Mouse (Mus musculus): ENCODE data around the gene Olfr1537. TPM values are rescaled to one million over a fixed set of nuclear protein-coding genes. Genes with fewer than 3 reads are reported as not detected.

Gene Olfr1537
- polyA plus RNA-seq (2016; fragmentation: Nextera tagmentation; extraction: Ambion mirVana): not detected in 2 replicates

GRCm38 (mm10) chr9:39249894-39250293, at the start of gene Olfr1537:
TSS of gene Olfr1537 (minus strand) at chr9:39249994.
- Histone ChIP-seq H3K4me3 (no peak within 1 kb of the TSS), H3K27ac (no peak within 1 kb of the TSS), H3K4me1 (no peaks in the 10 kb centered on the region), H3K36me3 (no peaks in the 10 kb centered on the region), H3K27me3 (replicated peaks) (no peaks in the 10 kb centered on the region), H3K9me3 (no peaks in the 10 kb centered on the region), H3K9ac (no peak within 1 kb of the TSS), H3K4me2 (replicated peaks) (no peak within 1 kb of the TSS)
- ATAC-seq (ENCODE audit: low FRiP score, low read depth): no peak
- 88% methylated on average over 1 of the region's 1 CpGs for WGBS

GRCm38 (mm10) chr9:39287136-39287535, 37.3 kb upstream of the Olfr1537 start:
- no peak for ATAC-seq (ENCODE audit: low FRiP score, low read depth)
- no peak overlapping the region for H3K4me2 ChIP-seq (replicated peaks)
- H3K27ac ChIP-seq: no peak overlapping the region
- no peaks in the 10 kb centered on the region for H3K36me3 ChIP-seq
- H3K9ac ChIP-seq: no peak overlapping the region
- no peaks in the 10 kb centered on the region for H3K4me1 ChIP-seq
- no peaks in the 10 kb centered on the region for H3K27me3 ChIP-seq (replicated peaks)
- 87% methylated on average over 2 of the region's 2 CpGs for WGBS
- H3K4me3 ChIP-seq: no peak overlapping the region
- H3K9me3 ChIP-seq: no peaks in the 10 kb centered on the region

- Histone ChIP-seq H3K27ac (no peak within 1 kb of the TSS), H3K27me3 (replicated peaks) (no peaks in the 10 kb centered on the region), H3K4me1 (no peaks in the 10 kb centered on the region), H3K9me3 (no peaks in the 10 kb centered on the region), H3K9ac (no peak within 1 kb of the TSS), H3K4me2 (replicated peaks) (no peak within 1 kb of the TSS), H3K4me3 (no peak within 1 kb of the TSS), H3K36me3 (no peaks in the 10 kb centered on the region)
- 86% methylated on average over 3 of the region's 3 CpGs for WGBS
- no peak for ATAC-seq (ENCODE audit: low FRiP score, low read depth)
Measured at GRCm38 (mm10) chr9:39276718-39277117, 26.9 kb upstream of the Olfr1537 start, which contains the start of gene Olfr945. TSS of gene Olfr945 (minus strand) at chr9:39276818.

- H3K9me3 ChIP-seq: no peaks in the 10 kb centered on the region
- no peak within 1 kb of the TSS for H3K4me3 ChIP-seq
- H3K36me3 ChIP-seq: no peaks in the 10 kb centered on the region
- no peak within 1 kb of the TSS for H3K27ac ChIP-seq
- H3K27me3 ChIP-seq (replicated peaks): no peaks in the 10 kb centered on the region
- H3K9ac ChIP-seq: no peak within 1 kb of the TSS
- no peak for ATAC-seq (ENCODE audit: low FRiP score, low read depth)
- H3K4me2 ChIP-seq (replicated peaks): no peak within 1 kb of the TSS
- no peaks in the 10 kb centered on the region for H3K4me1 ChIP-seq
Measured at GRCm38 (mm10) chr9:39201620-39202019, 48.2 kb downstream of the Olfr1537 start, which contains the start of gene Olfr944. TSS of gene Olfr944 (plus strand) at chr9:39201920.

Other genes with a start within 250 kb of the Olfr1537 start
- not detected in 2 replicates for gene Olfr146, start 226.6 kb downstream of the Olfr1537 start, polyA plus RNA-seq (2016; fragmentation: Nextera tagmentation; extraction: Ambion mirVana)
- gene Olfr937, start 185.0 kb downstream of the Olfr1537 start, polyA plus RNA-seq (2016; fragmentation: Nextera tagmentation; extraction: Ambion mirVana): not detected in 2 replicates
- not detected in 2 replicates for gene Olfr938, start 171.1 kb downstream of the Olfr1537 start, polyA plus RNA-seq (2016; fragmentation: Nextera tagmentation; extraction: Ambion mirVana)
- not detected in 2 replicates for gene Olfr27, start 121.9 kb downstream of the Olfr1537 start, polyA plus RNA-seq (2016; fragmentation: Nextera tagmentation; extraction: Ambion mirVana)
- gene Olfr943, start 83.7 kb downstream of the Olfr1537 start, polyA plus RNA-seq (2016; fragmentation: Nextera tagmentation; extraction: Ambion mirVana): not detected in 2 replicates
- not detected in 2 replicates for gene Olfr944, start 48.1 kb downstream of the Olfr1537 start, polyA plus RNA-seq (2016; fragmentation: Nextera tagmentation; extraction: Ambion mirVana)
- not detected in 2 replicates for gene Olfr945, start 26.8 kb upstream of the Olfr1537 start, polyA plus RNA-seq (2016; fragmentation: Nextera tagmentation; extraction: Ambion mirVana)
- gene Olfr948, start 76.1 kb upstream of the Olfr1537 start, polyA plus RNA-seq (2016; fragmentation: Nextera tagmentation; extraction: Ambion mirVana): not detected in 2 replicates
- not detected in 2 replicates for gene Olfr951, start 137.4 kb upstream of the Olfr1537 start, polyA plus RNA-seq (2016; fragmentation: Nextera tagmentation; extraction: Ambion mirVana)
- gene Olfr952, start 177.2 kb upstream of the Olfr1537 start, polyA plus RNA-seq (2016; fragmentation: Nextera tagmentation; extraction: Ambion mirVana): not detected in 2 replicates
- gene Olfr954, start 206.7 kb upstream of the Olfr1537 start, polyA plus RNA-seq (2016; fragmentation: Nextera tagmentation; extraction: Ambion mirVana): not detected in 2 replicates
- not detected in 2 replicates for gene Olfr955, start 221.9 kb upstream of the Olfr1537 start, polyA plus RNA-seq (2016; fragmentation: Nextera tagmentation; extraction: Ambion mirVana)
- gene Olfr44, start 244.0 kb upstream of the Olfr1537 start, polyA plus RNA-seq (2016; fragmentation: Nextera tagmentation; extraction: Ambion mirVana): not detected in 2 replicates

Data from neural tube, embryonic 12.5 days (tissue).